Mouse (Mus musculus): ENCODE data around the gene Trnp1. TPM values are rescaled to one million over a fixed set of nuclear protein-coding genes. Genes with fewer than 3 reads are reported as not detected.

Trnp1 gene
- polyA plus RNA-seq, 1 experiment = 2.3 TPM

GRCm38 (mm10) chr4:133447366-133447765, 51.0 kb downstream of the Trnp1 start:
- Histone ChIP-seq H3K79me3 (ENCODE audit: low read depth) (no peaks in the 10 kb centered on the region), H3K4me3 (ENCODE audit: insufficient read depth, poor library complexity, severe bottlenecking) (no peak overlapping the region), H3K79me2 (ENCODE audit: control insufficient read depth, insufficient read depth) (no peaks in the 10 kb centered on the region), H3ac (ENCODE audit: control insufficient read depth, insufficient read length, low read depth) (no peak overlapping the region), H3K27me3 (ENCODE audit: control insufficient read depth, insufficient read depth, insufficient read length) (no peaks in the 10 kb centered on the region), H3K36me3 (ENCODE audit: control insufficient read depth, insufficient read depth) (no peaks in the 10 kb centered on the region)
- TF ChIP-seq MAX (IDR thresholded peaks at IDR 0.05) = no peak
- peak; percentile 84 for TF ChIP-seq MYOD1 (IDR thresholded peaks at IDR 0.05; ENCODE audit: control insufficient read depth, insufficient read length, low read depth)

- Histone ChIP-seq H3K27me3 (ENCODE audit: control insufficient read depth, insufficient read depth, insufficient read length) (no peaks in the 10 kb centered on the region), H3K79me2 (ENCODE audit: control insufficient read depth, insufficient read depth) (no peaks in the 10 kb centered on the region), H3K36me3 (ENCODE audit: control insufficient read depth, insufficient read depth) (no peaks in the 10 kb centered on the region), H3K4me3 (ENCODE audit: insufficient read depth, poor library complexity, severe bottlenecking) (no peak overlapping the region), H3K79me3 (ENCODE audit: low read depth) (no peaks in the 10 kb centered on the region), H3ac (ENCODE audit: control insufficient read depth, insufficient read length, low read depth) (no peak overlapping the region)
- no peak for TF ChIP-seq FOSL1 (IDR thresholded peaks at IDR 0.05; ENCODE audit: insufficient read depth, low read length, poor library complexity, severe bottlenecking)
- TF ChIP-seq CTCF (IDR thresholded peaks at IDR 0.05; ENCODE audit: control insufficient read depth, insufficient read depth, insufficient read length) = no peak
- TF ChIP-seq USF1 (IDR thresholded peaks at IDR 0.05; ENCODE audit: low read depth) = no peak
- no peak for TF ChIP-seq MYOD1 (IDR thresholded peaks at IDR 0.05; ENCODE audit: control insufficient read depth, insufficient read length, low read depth)
- TF ChIP-seq MYOG (IDR thresholded peaks at IDR 0.05; ENCODE audit: control insufficient read depth, extremely low read depth, insufficient read length) = no peak
- no peak for TF ChIP-seq MAX (IDR thresholded peaks at IDR 0.05)
- no peak for TF ChIP-seq CEBPB (IDR thresholded peaks at IDR 0.05; ENCODE audit: low read depth)
These were observed 52.6 kb downstream of the Trnp1 start for GRCm38 (mm10) chr4:133445727-133446126.

- H3K79me3 ChIP-seq (ENCODE audit: low read depth) = no peaks in the 10 kb centered on the region
- H3K4me3 ChIP-seq (ENCODE audit: insufficient read depth, poor library complexity, severe bottlenecking) = no peak overlapping the region
- H3ac ChIP-seq (ENCODE audit: control insufficient read depth, insufficient read length, low read depth) = no peak overlapping the region
- no peaks in the 10 kb centered on the region for H3K36me3 ChIP-seq (ENCODE audit: control insufficient read depth, insufficient read depth)
- H3K79me2 ChIP-seq (ENCODE audit: control insufficient read depth, insufficient read depth) = no peaks in the 10 kb centered on the region
- H3K27me3 ChIP-seq (ENCODE audit: control insufficient read depth, insufficient read depth, insufficient read length) = no peaks in the 10 kb centered on the region
- TF ChIP-seq MYOG (IDR thresholded peaks at IDR 0.05; ENCODE audit: control insufficient read depth, extremely low read depth, insufficient read length) (no peak), USF1 (IDR thresholded peaks at IDR 0.05; ENCODE audit: low read depth) (no peak), FOSL1 (IDR thresholded peaks at IDR 0.05; ENCODE audit: insufficient read depth, low read length, poor library complexity, severe bottlenecking) (no peak), CTCF (IDR thresholded peaks at IDR 0.05; ENCODE audit: control insufficient read depth, insufficient read depth, insufficient read length) (no peak), MYOD1 (IDR thresholded peaks at IDR 0.05; ENCODE audit: control insufficient read depth, insufficient read length, low read depth) (no peak), MAX (IDR thresholded peaks at IDR 0.05) (no peak), CEBPB (IDR thresholded peaks at IDR 0.05; ENCODE audit: low read depth) (no peak)
These were observed 55.3 kb downstream of the Trnp1 start for GRCm38 (mm10) chr4:133443085-133443484.

- Histone ChIP-seq H3K79me2 (ENCODE audit: control insufficient read depth, insufficient read depth) (no peaks in the 10 kb centered on the region), H3K27me3 (ENCODE audit: control insufficient read depth, insufficient read depth, insufficient read length) (no peaks in the 10 kb centered on the region), H3K36me3 (ENCODE audit: control insufficient read depth, insufficient read depth) (no peaks in the 10 kb centered on the region), H3K79me3 (ENCODE audit: low read depth) (no peaks in the 10 kb centered on the region), H3ac (ENCODE audit: control insufficient read depth, insufficient read length, low read depth) (no peak overlapping the region), H3K4me3 (ENCODE audit: insufficient read depth, poor library complexity, severe bottlenecking) (no peak overlapping the region)
- TF ChIP-seq CEBPB (IDR thresholded peaks at IDR 0.05; ENCODE audit: low read depth) (no peak), CTCF (IDR thresholded peaks at IDR 0.05; ENCODE audit: control insufficient read depth, insufficient read depth, insufficient read length) (no peak), MYOG (IDR thresholded peaks at IDR 0.05; ENCODE audit: control insufficient read depth, extremely low read depth, insufficient read length) (no peak), MYOD1 (IDR thresholded peaks at IDR 0.05; ENCODE audit: control insufficient read depth, insufficient read length, low read depth) (no peak), USF1 (IDR thresholded peaks at IDR 0.05; ENCODE audit: low read depth) (no peak), MAX (IDR thresholded peaks at IDR 0.05) (no peak), FOSL1 (IDR thresholded peaks at IDR 0.05; ENCODE audit: insufficient read depth, low read length, poor library complexity, severe bottlenecking) (no peak)
These were observed 56.2 kb downstream of the Trnp1 start for GRCm38 (mm10) chr4:133442194-133442593.

Other genes starting within 250 kb of the Trnp1 start
- gene Sytl1, start 235.4 kb downstream of the Trnp1 start, polyA plus RNA-seq (2012; fragmentation: generic; extraction: Trizol) = 0.89 TPM
- gene Tmem222, start 220.8 kb downstream of the Trnp1 start, polyA plus RNA-seq (2012; fragmentation: generic; extraction: Trizol) = 65.3 TPM
- 19.6 TPM for gene Wdtc1, start 145.1 kb downstream of the Trnp1 start, polyA plus RNA-seq (2012; fragmentation: generic; extraction: Trizol)
- gene Slc9a1, start 128.8 kb downstream of the Trnp1 start, polyA plus RNA-seq (2012; fragmentation: generic; extraction: Trizol) = 19.4 TPM
- gene Tent5b, start 18.4 kb downstream of the Trnp1 start, polyA plus RNA-seq (2012; fragmentation: generic; extraction: Trizol) = 4.4 TPM
- gene Kdf1, start 20.4 kb upstream of the Trnp1 start, polyA plus RNA-seq (2012; fragmentation: generic; extraction: Trizol) = 0.06 TPM
- gene Nudc, start 47.4 kb upstream of the Trnp1 start, polyA plus RNA-seq (2012; fragmentation: generic; extraction: Trizol) = 267 TPM
- gene Nr0b2, start 54.8 kb upstream of the Trnp1 start, polyA plus RNA-seq (2012; fragmentation: generic; extraction: Trizol) = not detected
- gene Gpatch3, start 76.2 kb upstream of the Trnp1 start, polyA plus RNA-seq (2012; fragmentation: generic; extraction: Trizol) = 6.9 TPM
- 44.1 TPM for gene Gpn2, start 85.8 kb upstream of the Trnp1 start, polyA plus RNA-seq (2012; fragmentation: generic; extraction: Trizol)
- gene Sfn, start 103.6 kb upstream of the Trnp1 start, polyA plus RNA-seq (2012; fragmentation: generic; extraction: Trizol) = 0.54 TPM
- 14.3 TPM for gene Zdhhc18, start 151.6 kb upstream of the Trnp1 start, polyA plus RNA-seq (2012; fragmentation: generic; extraction: Trizol)
- gene Pigv, start 174.1 kb upstream of the Trnp1 start, polyA plus RNA-seq (2012; fragmentation: generic; extraction: Trizol) = 7.3 TPM